Mouse (Mus musculus) neural tube, embryonic 12.5 days (tissue): Measurements from ENCODE around the gene Fgfr2. TPM values are rescaled to one million over a fixed set of nuclear protein-coding genes. Genes with fewer than 3 reads are reported as not detected.

Experiments used
- ATAC-seq: fragments of 200-750 bp; cut with Nextera tagmentation; 2 replicates; pipeline ENCODE4 v1.8.0; 2017; ENCODE audit warnings: low read depth, mild to moderate bottlenecking, moderate TSS enrichment, moderate library complexity; ENCODE audit not compliant: low FRiP score
- H3K27ac ChIP-seq: fragments of 300-500 bp; sonication (generic); 2 replicates; pipeline ENCODE4 v1.5.1; 2016
- H3K27me3 ChIP-seq: fragments of 300-500 bp; sonication (generic); replicated peaks from 2 replicates; pipeline ENCODE4 v1.6.1; 2016; ENCODE audit warnings: mild to moderate bottlenecking
- H3K36me3 ChIP-seq: fragments of 300-500 bp; sonication (generic); 2 replicates; pipeline ENCODE4 v1.6.1; 2016; ENCODE audit warnings: mild to moderate bottlenecking
- H3K4me1 ChIP-seq: fragments of 300-500 bp; sonication (generic); 2 replicates; pipeline ENCODE4 v1.6.1; 2016
- H3K4me2 ChIP-seq: fragments of 300-500 bp; sonication (generic); replicated peaks from 2 replicates; pipeline ENCODE4 v1.6.1; 2016; ENCODE audit warnings: mild to moderate bottlenecking
- H3K4me3 ChIP-seq: fragments of 300-500 bp; sonication (generic); 2 replicates; pipeline ENCODE4 v1.5.1; 2016
- H3K9ac ChIP-seq: fragments of 300-500 bp; sonication (generic); 2 replicates; pipeline ENCODE4 v1.6.1; 2016; ENCODE audit warnings: mild to moderate bottlenecking
- H3K9me3 ChIP-seq: fragments of 300-500 bp; sonication (generic); 2 replicates; pipeline ENCODE4 v1.6.1; 2016; ENCODE audit warnings: mild to moderate bottlenecking
- WGBS: fragments of 180-500 bp; shearing (Covaris S2); methylation state at CpG from one replicate; pipeline ENCODE4 v1.1.7; 2016; 5-methylcytosine and 5-hydroxymethylcytosine counted together
- polyA plus RNA-seq: library from polyadenylated mRNA; unstranded; fragments of >200 nt; fragmentation: Nextera tagmentation; extraction: Ambion mirVana; gene quantifications from 2 replicates; pipeline ENCODE4 v1.2.1, GENCODE M21; 2016

Fgfr2 gene
- polyA plus RNA-seq, 1 experiment from 2014 or later: 65.0 TPM

- no peak overlapping the region for H3K4me2 ChIP-seq
- no peaks in the 10 kb centered on the region for H3K27me3 ChIP-seq
- no peak overlapping the region for H3K27ac ChIP-seq
- H3K9me3 ChIP-seq: no peaks in the 10 kb centered on the region
- ATAC-seq: no peak
- H3K9ac ChIP-seq: no peak overlapping the region
- peaks cover 23% of the 10 kb centered on the region for H3K36me3 ChIP-seq
- H3K4me1 ChIP-seq: no peaks in the 10 kb centered on the region
- 48% methylated on average over 8 of the region's 8 CpGs for WGBS
- no peak overlapping the region for H3K4me3 ChIP-seq
Observed at GRCm38 (mm10) chr7:131337502-131338068, 1785.6 kb downstream of the Fgfr2 start.

- Histone ChIP-seq H3K36me3 (peaks cover under 1% of the 10 kb centered on the region; the same call in 1 of the 2 replicates), H3K4me2 (no peak within 1 kb of the TSS), H3K4me3 (no peak within 1 kb of the TSS), H3K27me3 (no peaks in the 10 kb centered on the region), H3K4me1 (no peaks in the 10 kb centered on the region), H3K27ac (no peak within 1 kb of the TSS), H3K9ac (no peak within 1 kb of the TSS), H3K9me3 (no peaks in the 10 kb centered on the region)
- ATAC-seq: no peak
- 57% methylated on average over 1 of the region's 1 CpGs for WGBS
Observed at GRCm38 (mm10) chr7:131333564-131333963, 1789.6 kb downstream of the Fgfr2 start, which contains the start of gene Fam24a. TSS of gene Fam24a (plus strand) at chr7:131333864.

GRCm38 (mm10) chr7:131331688-131332087, 1791.5 kb downstream of the Fgfr2 start:
- 81% methylated on average over 2 of the region's 2 CpGs for WGBS
- no peak for ATAC-seq
- H3K4me3 ChIP-seq: no peak overlapping the region
- H3K36me3 ChIP-seq: no peaks in the 10 kb centered on the region
- H3K4me2 ChIP-seq: no peak overlapping the region
- H3K9me3 ChIP-seq: no peaks in the 10 kb centered on the region
- H3K4me1 ChIP-seq: no peaks in the 10 kb centered on the region
- H3K27me3 ChIP-seq: no peaks in the 10 kb centered on the region
- no peak overlapping the region for H3K9ac ChIP-seq
- no peak overlapping the region for H3K27ac ChIP-seq

- H3K27ac ChIP-seq: no peak within 1 kb of the TSS
- no peak within 1 kb of the TSS for H3K9ac ChIP-seq
- no peaks in the 10 kb centered on the region for H3K36me3 ChIP-seq
- H3K4me2 ChIP-seq: no peak within 1 kb of the TSS
- H3K4me3 ChIP-seq: no peak within 1 kb of the TSS
- 91% methylated on average over 5 of the region's 5 CpGs for WGBS
- H3K9me3 ChIP-seq: no peaks in the 10 kb centered on the region
- H3K27me3 ChIP-seq: no peaks in the 10 kb centered on the region
- no peak for ATAC-seq
- no peaks in the 10 kb centered on the region for H3K4me1 ChIP-seq
Observed at GRCm38 (mm10) chr7:131329416-131329815, 1793.7 kb downstream of the Fgfr2 start, which contains the start of gene Fam24b. TSS of gene Fam24b (minus strand) at chr7:131329516.

- no peaks in the 10 kb centered on the region for H3K4me1 ChIP-seq
- H3K9ac ChIP-seq: no peak overlapping the region
- WGBS: 88% methylated on average over 5 of the region's 5 CpGs
- no peaks in the 10 kb centered on the region for H3K9me3 ChIP-seq
- ATAC-seq: no peak
- no peak overlapping the region for H3K27ac ChIP-seq
- H3K4me2 ChIP-seq: no peak overlapping the region
- H3K36me3 ChIP-seq: no peaks in the 10 kb centered on the region
- H3K4me3 ChIP-seq: no peak overlapping the region
- H3K27me3 ChIP-seq: no peaks in the 10 kb centered on the region
Observed at GRCm38 (mm10) chr7:131327054-131327453, 1796.1 kb downstream of the Fgfr2 start.

- no peak within 1 kb of the TSS for H3K4me3 ChIP-seq
- no peaks in the 10 kb centered on the region for H3K27me3 ChIP-seq
- ATAC-seq: no peak
- H3K27ac ChIP-seq: no peak within 1 kb of the TSS
- WGBS: 88% methylated on average over 2 of the region's 2 CpGs
- no peaks in the 10 kb centered on the region for H3K4me1 ChIP-seq
- no peak within 1 kb of the TSS for H3K4me2 ChIP-seq
- H3K9ac ChIP-seq: no peak within 1 kb of the TSS
- no peaks in the 10 kb centered on the region for H3K9me3 ChIP-seq
- H3K36me3 ChIP-seq: no peaks in the 10 kb centered on the region
Observed at GRCm38 (mm10) chr7:131322192-131322591, 1801.0 kb downstream of the Fgfr2 start, which contains the start of gene Cuzd1. TSS of gene Cuzd1 (minus strand) at chr7:131322292.

- Histone ChIP-seq H3K9me3 (no peaks in the 10 kb centered on the region), H3K9ac (no peak overlapping the region), H3K27me3 (no peaks in the 10 kb centered on the region), H3K4me3 (no peak overlapping the region), H3K4me2 (no peak overlapping the region), H3K4me1 (no peaks in the 10 kb centered on the region), H3K27ac (no peak overlapping the region), H3K36me3 (no peaks in the 10 kb centered on the region)
- no peak for ATAC-seq
- WGBS: 88% methylated on average over 5 of the region's 7 CpGs
Observed at GRCm38 (mm10) chr7:131318340-131318739, 1804.8 kb downstream of the Fgfr2 start.

- H3K36me3 ChIP-seq: no peaks in the 10 kb centered on the region
- no peak for ATAC-seq
- H3K9ac ChIP-seq: no peak overlapping the region
- H3K4me1 ChIP-seq: no peaks in the 10 kb centered on the region
- H3K27ac ChIP-seq: no peak overlapping the region
- 79% methylated on average over 12 of the region's 12 CpGs for WGBS
- no peaks in the 10 kb centered on the region for H3K27me3 ChIP-seq
- H3K9me3 ChIP-seq: no peaks in the 10 kb centered on the region
- H3K4me3 ChIP-seq: no peak overlapping the region
- H3K4me2 ChIP-seq: no peak overlapping the region
Observed at GRCm38 (mm10) chr7:131317587-131317986, 1805.6 kb downstream of the Fgfr2 start.

- Histone ChIP-seq H3K4me2 (no peak overlapping the region), H3K9ac (no peak overlapping the region), H3K27me3 (no peaks in the 10 kb centered on the region), H3K9me3 (no peaks in the 10 kb centered on the region), H3K27ac (no peak overlapping the region), H3K4me3 (no peak overlapping the region), H3K36me3 (no peaks in the 10 kb centered on the region), H3K4me1 (no peaks in the 10 kb centered on the region)
- ATAC-seq: no peak
- WGBS: 89% methylated on average over 7 of the region's 7 CpGs
Observed at GRCm38 (mm10) chr7:131314493-131314892, 1808.7 kb downstream of the Fgfr2 start.

- no peaks in the 10 kb centered on the region for H3K4me1 ChIP-seq
- H3K4me2 ChIP-seq: no peak overlapping the region
- ATAC-seq: no peak
- WGBS: 83% methylated on average over 5 of the region's 5 CpGs
- no peak overlapping the region for H3K9ac ChIP-seq
- H3K4me3 ChIP-seq: no peak overlapping the region
- no peaks in the 10 kb centered on the region for H3K36me3 ChIP-seq
- H3K27ac ChIP-seq: no peak overlapping the region
- H3K9me3 ChIP-seq: no peaks in the 10 kb centered on the region
- H3K27me3 ChIP-seq: no peaks in the 10 kb centered on the region
Observed at GRCm38 (mm10) chr7:131306733-131307132, 1816.4 kb downstream of the Fgfr2 start.

- no peak overlapping the region for H3K4me3 ChIP-seq
- WGBS: 87% methylated on average over 8 of the region's 8 CpGs
- H3K27me3 ChIP-seq: no peaks in the 10 kb centered on the region
- H3K9me3 ChIP-seq: no peaks in the 10 kb centered on the region
- no peaks in the 10 kb centered on the region for H3K36me3 ChIP-seq
- H3K9ac ChIP-seq: no peak overlapping the region
- no peak overlapping the region for H3K27ac ChIP-seq
- no peak for ATAC-seq
- no peaks in the 10 kb centered on the region for H3K4me1 ChIP-seq
- H3K4me2 ChIP-seq: no peak overlapping the region
Observed at GRCm38 (mm10) chr7:131303340-131303739, 1819.8 kb downstream of the Fgfr2 start.

- H3K4me3 ChIP-seq: no peak overlapping the region
- no peaks in the 10 kb centered on the region for H3K9me3 ChIP-seq
- H3K27me3 ChIP-seq: no peaks in the 10 kb centered on the region
- 82% methylated on average over 8 of the region's 8 CpGs for WGBS
- no peak overlapping the region for H3K4me2 ChIP-seq
- no peak overlapping the region for H3K27ac ChIP-seq
- H3K36me3 ChIP-seq: no peaks in the 10 kb centered on the region
- no peak overlapping the region for H3K9ac ChIP-seq
- no peaks in the 10 kb centered on the region for H3K4me1 ChIP-seq
- ATAC-seq: no peak
Observed at GRCm38 (mm10) chr7:131297151-131297550, 1826.0 kb downstream of the Fgfr2 start.

GRCm38 (mm10) chr7:131265851-131266250, 1857.3 kb downstream of the Fgfr2 start:
- H3K36me3 ChIP-seq: no peaks in the 10 kb centered on the region
- H3K9ac ChIP-seq: no peak overlapping the region
- no peak overlapping the region for H3K4me3 ChIP-seq
- 75% methylated on average over 4 of the region's 4 CpGs for WGBS
- H3K27me3 ChIP-seq: no peaks in the 10 kb centered on the region
- H3K27ac ChIP-seq: no peak overlapping the region
- no peak overlapping the region for H3K4me2 ChIP-seq
- H3K9me3 ChIP-seq: no peaks in the 10 kb centered on the region
- ATAC-seq: no peak
- H3K4me1 ChIP-seq: no peaks in the 10 kb centered on the region
